Mouse (Mus musculus) spleen, postnatal 4 days (tissue): ENCODE measurements around the gene Maml2.
"Not testable (repeated sequence)": the region's sequence is repeated elsewhere in the genome, so short reads cannot be mapped to it uniquely, and the experiment has no call there.

Source experiments
- DNase-seq, 2 experiments: peaks; one replicate each; pipeline ENCODE4 v3.0.0; 2022; ENCODE audit warnings: low spot score in 2 of 2

Maml2 gene

DNA sequence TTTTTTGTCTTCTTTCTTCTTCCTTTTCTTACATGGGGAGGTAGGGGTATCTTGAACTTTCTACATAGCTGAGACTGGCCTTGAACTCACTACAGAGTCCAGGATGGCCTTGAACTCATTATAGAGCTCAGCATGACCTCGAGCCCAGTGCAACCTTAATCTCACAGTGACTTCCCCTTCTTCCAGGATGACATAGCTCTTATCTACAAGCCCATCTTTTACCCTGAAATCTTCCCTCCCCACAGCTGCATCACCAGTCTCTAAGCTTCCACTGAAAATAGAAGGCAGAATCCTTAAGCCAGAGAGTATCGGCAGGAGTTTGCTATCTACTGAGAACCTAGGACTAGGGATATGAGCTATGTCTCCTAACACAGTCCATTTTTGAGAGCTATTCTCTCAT lies 375.5 kb downstream of the Maml2 start:
- no peak for DNase-seq

DNA sequence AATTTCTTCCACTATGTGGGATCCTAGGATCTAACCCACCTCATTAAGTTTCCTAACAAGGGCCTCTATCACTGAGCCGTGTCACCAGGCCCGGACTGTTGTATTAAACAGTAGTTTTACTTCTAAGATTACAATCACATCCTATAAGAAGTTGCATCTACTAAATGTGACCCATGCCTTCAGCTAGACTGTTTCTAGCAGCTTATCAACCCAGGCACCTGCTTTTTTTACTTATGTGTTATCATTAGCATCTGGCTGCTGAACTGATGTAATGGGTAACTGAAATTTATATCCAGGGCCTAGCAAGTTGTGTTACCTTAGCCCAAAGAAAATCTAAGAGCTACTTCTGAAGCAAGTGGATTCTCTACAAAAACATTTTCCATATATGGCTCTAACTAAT lies 380.3 kb downstream of the Maml2 start:
- DNase-seq, result no peak

DNA sequence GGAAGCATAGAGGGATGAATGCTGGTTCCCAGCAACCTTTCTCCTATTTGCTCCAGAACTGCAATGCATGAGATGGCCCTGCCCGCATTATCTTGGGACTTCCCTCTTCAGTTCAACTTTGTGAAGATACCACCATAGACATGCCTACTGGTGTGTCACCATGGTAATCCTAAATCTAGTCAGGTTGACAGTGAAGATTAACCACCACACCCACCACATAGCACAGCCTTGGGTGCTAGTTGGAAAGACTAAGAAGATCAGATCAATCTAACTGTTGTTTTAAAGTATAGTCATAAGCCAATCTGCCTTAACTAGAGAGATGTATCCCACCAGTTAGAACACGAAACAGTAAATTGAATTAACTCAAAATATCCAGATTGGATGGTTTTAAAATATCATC lies 381.9 kb downstream of the Maml2 start:
- no peak for DNase-seq

DNA sequence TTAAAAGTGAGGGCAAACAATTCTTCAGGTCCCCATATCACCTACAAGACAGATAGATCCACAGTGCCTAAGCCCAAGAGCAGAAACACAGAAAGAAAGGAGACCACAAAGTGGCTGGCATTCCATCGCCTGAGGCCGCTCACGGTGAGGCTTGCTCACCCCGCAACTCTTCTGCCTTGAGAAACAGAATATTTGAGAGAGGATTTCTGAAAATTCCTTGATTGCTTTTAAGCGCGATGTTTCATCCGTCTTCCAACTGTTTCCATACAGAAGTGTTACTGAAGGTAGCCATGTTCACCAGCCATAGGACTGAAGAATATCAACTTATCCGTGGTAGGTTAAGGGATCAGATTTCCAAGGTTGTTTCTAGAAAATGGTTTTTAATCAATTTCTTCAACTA lies 383.4 kb downstream of the Maml2 start:
- DNase-seq, result no peak

DNA sequence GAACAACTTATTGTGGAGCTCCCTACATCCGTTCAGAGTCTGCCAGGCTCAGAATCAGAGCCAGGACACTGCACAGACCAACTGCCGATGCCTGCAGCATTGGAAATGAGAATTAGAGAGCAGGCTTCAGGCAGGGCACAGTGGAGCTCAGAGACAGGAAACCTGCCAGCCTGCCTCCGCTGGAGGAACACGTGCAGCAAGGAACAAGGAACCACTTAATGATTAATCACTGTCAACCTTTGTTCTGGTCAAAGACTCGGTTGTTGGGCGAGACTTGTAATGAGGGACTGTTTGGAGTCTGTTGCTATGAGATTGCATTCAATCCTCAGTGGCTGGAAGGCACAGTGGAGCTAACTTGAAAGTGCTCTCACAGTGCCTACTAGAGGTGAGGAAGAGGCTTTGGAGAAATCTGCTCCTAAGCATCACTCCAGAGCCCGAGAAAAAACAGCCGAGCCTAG lies 383.9 kb downstream of the Maml2 start:
- no peak for DNase-seq

DNA sequence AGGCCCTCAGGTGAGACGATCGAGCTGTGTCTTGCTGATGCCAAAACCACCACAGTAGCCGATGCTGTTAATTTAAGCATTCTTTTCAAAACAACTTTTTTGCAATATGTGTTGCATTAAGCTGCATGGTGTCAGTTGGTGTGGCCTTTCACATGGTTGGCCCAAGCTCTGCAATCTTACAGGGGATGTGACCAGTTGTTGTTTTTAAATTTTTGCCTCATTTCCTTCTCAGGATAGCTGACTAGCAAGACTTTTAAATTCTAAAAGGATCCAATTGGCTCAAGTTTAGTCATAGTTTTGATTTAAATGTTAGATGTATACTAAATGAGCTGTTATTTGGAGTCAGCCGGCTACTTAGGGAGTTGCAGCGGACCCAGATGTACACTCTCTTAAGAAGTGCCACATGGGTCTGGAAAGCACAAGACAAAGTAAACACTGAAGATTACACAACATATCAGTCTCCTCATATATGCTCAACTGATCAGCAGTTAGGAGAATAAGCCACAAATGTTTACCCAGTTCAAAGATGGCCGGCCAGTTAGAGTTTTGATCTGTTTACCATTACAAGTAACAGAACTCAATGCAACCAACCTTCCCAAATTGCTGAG lies 386.7 kb downstream of the Maml2 start:
- no peak for DNase-seq

DNA sequence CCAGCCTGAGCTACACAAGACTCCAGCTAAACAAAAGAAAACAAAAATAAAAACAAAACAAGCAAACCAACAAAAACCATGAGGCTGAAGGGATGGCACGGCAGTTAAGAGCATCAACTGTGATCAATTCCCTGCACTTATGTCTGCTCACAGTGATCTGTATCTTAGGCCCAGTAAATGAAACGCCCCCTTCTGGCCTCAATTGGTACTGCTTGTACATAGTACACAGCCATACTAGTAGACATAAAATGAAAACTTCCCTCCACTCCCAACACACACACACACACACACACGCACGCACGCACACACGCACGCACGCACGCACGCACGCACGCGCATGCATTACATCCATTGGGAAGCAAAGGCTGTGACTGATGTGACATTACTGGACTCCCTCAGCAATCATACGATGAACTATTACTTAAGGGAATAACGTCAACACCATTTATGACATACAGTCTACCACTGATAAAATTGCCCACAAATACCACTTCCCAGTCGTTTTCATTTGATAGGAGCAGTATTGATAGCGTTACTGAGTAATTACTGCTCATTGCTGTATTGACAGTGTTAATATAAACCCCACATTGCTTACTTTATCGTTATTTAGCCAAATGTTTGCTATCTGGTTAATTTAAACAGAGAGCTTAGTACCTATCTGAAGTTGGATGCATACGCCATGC lies 389.4 kb downstream of the Maml2 start:
- peak; percentile 44 to 73 for DNase-seq

DNA sequence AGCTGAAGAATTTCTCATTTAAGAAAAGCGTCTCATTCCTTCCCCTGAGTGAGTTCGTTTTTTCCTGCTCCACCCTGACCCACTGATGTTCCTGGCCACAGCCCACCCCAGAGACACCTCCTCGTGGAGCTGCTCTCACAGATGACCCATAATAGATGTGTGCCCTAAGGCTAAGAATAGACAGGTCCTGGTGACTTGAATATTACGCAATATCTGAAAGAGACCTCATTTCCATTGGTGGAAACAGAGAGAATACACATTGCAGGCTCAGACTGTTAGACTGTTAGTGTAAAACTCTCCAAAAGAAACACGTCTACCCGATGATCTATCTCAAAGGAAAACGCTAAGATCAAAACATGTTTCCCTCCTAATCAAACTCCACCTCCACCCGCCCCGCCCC lies 391.2 kb downstream of the Maml2 start:
- DNase-seq, result no peak

DNA sequence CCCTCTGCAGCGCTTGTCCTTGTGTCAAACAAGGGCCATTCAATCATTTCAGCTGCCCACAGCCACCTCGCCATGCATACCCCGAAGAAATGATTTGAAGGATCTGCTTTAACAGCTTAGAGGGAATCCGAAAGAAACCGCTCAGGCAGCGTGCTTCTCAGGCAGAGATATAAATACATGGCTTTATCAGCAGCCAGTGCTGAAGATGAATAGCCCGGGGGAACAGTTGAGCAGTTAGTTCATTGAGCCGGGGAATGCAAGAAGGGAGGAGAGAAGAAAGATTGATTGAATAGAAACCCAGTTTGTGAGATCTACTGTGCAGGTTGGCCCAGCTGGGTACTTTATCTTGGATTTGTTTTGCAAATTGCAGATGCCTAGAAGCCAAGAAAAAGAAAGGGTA lies 392.6 kb downstream of the Maml2 start:
- no peak for DNase-seq

DNA sequence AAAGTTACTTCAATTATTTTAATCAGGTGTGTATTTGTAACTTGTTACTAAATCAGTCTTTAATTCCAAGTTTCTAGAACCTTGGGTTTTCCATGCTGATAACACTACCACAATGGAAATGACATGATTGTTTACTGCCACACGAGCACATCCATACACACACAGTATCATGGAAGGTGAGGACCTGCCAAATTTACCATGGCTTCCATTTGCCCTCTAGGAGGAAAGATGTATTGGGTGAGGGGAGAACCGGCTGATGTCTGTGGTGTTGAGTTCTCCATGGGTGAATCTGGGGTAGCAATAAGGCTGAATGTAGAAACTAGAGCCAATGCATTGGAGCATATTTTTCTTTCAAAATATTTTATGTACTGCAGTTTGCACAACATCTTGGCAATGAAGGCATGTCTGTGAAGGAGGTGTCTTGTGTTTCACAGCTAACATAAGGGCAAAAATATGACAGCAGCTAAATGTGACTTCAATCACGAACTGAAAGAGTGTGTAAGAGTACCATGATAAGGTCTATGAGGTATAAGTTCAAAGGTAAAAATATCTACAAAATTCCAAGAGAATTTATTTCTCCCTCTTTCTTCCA lies 396.0 kb downstream of the Maml2 start:
- DNase-seq, result no peak

DNA sequence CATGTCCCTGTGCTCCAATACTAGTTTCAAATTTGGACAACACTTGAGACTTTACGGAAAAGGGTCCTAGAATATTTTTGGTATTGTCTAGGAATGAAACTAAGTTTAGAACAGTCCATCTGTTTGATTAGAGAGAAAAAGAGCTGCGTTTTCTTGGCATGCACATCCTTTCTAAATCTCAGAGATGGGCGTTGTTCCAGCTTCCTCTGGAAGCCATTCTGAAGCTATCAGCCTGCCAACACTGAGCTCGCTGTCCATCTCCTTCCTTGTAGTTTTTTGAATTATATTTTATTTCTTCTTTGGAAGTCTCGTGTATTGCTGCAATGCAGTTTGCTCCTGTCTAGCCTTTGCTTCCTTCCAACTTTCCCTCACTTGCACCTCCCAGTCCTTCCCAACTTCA lies 396.5 kb downstream of the Maml2 start:
- no peak for DNase-seq

DNA sequence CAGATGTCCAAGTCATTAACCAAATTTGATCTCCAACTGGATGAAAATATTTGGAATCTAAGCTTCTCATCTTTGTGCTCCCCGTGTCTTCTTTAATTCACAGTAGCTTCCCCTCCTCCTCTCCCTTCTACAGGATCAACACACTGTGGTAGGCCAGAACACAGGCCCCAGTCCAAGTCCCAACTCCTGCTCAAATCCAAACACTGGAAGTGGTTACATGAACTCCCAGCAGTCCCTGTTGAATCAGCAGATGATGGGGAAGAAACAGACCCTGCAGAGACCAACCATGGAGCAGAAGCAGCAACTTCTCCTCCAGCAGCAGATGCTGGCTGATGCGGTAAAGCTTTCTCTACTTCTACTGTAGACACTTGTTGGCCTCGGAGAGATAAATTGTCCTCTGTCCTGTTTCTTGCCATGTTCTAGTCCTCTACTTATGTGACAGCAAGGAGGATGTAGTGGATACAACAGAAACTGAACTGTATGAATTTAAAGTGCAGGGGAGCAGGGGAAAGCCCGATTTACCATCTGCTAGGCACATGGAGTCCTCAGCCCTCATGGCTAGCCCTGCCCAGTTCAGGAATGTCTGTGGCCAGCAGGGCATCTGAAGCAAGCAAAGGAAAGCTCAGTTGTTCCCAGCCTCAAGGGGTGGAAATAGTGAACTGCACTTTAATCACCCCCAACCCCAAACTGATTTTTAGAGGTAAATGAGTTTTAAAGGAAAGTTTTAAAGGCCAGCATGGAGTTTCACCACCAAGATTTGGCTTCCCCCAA lies 399.5 kb downstream of the Maml2 start:
- DNase-seq, result no peak

DNA sequence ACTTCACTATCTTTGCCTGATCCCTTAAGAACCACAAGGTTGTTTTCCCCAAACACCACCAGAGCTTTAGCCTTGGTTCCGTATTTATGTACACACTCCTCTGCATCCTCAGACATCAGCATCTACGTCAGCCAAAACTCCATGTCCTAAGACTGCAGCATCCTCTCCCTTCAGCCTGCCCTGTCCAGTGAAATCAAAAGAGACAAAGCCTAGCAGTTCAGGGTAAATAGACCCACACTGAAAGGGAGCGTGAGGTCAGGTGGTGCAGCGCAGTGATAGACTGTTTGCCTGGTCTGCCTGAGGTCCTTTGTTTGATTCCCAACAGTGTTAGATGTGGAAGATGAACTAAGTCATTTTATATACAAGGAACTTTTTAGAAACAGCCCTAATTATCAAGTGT lies 400.1 kb downstream of the Maml2 start:
- no peak for DNase-seq

DNA sequence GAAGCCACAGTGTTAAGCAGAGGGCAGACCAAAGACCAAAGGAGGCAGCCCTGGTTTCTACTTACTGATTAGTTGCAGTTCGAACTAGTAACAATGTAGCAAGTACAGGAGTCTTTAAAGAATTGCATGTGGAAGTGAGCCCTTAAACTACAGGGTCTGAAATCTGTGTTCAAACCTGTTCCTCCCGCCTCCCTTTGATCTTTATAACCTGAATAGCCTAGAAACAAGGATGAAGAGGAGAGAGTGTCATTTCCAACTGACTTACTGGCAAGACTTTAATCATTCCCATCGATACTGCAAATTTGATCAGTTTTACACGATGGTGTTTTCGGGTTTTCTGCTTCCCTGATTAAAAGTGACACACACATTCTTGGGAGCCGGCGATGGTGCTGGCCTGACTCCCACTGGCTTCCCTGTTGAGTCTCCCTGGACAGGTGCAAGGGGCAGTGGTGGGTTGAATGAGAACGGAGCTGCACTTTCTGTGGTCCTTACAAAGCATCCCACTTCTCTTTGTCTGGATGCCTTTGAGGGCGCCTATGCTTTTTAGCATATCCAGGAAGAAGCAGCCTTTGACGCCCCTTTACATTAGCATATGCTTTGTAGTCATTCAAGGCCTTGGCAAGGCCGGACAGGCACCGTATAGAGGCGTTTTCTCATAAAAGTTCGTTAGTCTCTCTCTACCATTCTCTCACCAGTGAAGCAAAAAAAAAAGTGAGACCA lies 401.5 kb downstream of the Maml2 start:
- no peak for DNase-seq

DNA sequence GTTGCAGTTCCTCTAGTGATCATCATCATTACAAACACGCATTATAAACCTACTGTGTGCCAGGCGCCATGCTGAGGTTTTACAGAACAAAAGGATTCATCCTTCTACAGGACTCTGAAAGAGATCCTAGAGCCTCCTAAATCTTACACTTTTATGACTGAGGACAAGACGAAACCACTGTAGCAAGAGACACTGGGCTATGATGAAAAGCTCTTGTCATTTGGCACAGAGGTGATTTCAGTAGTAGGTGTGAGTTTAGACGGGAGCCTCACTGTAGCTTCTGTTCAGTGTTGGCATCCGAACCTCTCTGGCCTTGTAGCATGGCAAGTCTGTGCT lies 402.0 kb downstream of the Maml2 start:
- no peak for DNase-seq

DNA sequence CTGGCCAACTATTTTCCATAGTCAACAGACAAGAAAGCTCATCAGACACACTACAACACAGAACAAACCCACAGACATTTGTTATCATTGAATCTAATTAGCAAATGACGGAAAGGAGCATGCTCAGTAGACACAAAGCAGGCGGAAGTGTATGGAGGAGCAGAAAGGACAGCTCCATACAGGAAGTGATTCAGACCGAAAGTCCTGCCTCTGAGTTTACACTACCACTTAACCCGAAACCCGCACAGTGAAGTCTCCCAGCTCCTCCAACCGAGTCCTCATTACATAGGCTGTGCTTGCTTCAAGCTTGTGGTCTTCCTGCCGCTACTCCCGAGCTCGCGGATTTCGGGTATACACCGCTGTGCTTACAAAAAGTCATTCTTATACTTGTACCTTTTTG lies 404.0 kb downstream of the Maml2 start:
- no peak for DNase-seq

DNA sequence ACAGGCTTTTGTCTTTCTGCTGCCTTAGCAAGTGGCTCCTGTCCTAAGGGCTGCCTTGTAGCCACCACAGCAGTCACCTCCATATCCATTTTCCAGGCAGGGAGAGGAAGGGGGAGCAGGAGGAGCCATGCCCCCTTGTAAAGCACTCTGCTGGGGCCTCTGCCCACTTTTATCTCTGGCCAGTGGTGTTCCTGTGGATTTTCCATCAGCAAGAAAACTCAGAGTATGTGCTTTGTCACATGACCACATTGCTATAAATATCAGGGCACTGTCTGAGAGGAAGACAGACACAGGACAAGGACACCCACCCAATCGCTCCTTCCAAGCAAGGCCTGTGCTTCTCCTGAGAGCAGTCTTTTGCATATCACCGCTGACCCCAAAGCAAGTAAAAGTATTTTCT lies 405.3 kb downstream of the Maml2 start:
- no peak for DNase-seq

DNA sequence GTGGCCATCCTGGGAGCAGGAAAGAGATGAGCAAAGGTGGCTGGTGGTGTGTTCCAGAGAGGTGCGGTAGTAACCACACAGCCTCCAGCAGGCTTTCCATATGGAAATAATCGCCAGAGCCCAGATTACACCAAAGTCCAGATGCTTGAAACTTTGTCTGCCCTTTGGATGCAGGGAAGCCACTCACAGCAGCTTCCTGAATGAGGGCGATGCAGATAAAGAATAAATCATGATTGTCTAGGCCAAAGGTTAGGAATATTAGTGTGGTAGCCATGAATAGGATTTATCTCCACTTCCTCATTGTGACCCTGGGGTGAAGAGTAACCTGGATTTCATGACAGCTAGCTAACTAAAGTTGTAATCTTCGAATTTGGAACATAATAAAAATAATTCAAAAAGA lies 407.2 kb downstream of the Maml2 start:
- DNase-seq, result no peak

DNA sequence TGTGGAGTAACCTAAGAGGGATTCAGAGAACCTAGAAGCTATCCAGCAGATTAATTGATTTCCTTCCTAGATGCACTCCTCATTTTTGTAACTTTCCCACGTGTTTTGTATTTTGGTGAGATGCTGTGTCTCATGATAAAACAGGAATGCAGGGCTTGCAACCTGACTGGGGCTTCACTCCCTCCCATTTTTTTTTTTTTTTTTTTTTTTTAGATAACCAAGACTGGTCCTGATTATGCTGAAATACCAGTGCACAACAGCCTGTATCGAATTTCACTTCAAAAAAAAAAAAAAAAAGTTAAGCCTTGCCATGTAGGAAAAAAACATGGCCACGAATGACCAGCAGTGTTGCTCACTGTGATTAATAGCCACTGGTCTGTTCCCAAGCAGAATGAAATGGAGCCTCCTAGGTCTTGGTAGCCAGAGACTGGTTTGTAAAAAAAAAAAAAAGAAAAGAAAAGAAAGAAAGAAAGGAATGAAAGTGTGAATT lies 409.4 kb downstream of the Maml2 start:
- no peak for DNase-seq

DNA sequence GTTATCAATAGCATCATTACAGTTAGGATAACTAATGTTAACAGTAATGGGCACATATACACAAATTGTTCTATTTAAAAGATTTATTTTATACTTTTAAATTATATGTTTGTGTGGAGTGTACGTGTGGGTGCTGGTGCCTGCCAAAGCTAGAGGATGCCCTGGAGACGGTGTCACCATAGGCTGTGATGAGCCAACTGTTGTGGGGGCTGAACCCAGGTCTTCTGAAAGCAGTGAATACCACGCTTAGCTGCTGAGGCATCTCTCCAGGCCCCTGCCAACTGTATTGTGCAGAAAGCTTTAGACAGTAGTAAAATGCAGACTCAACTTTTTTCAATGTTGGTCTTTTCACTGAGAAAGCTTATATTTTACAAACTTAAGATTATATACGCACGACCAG lies 411.7 kb downstream of the Maml2 start:
- no peak for DNase-seq

DNA sequence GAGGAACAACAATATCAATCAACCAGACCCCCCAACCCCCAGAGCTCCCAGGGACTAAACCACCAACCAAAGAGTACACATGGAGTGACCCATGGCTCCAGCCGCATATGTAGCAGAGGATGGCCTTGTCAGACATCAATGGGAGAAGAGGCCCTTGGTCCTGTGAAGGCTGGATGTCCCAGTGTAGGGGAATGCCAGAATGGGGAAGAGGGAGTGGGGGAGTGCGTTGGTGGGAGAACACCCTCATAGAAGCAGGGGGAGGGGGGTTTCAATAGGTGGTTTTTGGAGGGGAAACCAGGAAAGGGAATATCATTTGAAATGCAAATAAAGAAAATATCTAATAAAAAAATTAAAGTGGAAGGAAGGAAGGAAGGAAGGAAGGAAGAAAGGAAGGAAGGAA lies 418.1 kb downstream of the Maml2 start:
- not testable (repeated sequence) for DNase-seq
